Mouse (Mus musculus) intestine, embryonic 14.5 days (tissue): ENCODE measurements around the gene Vmn1r67. TPM values are rescaled to one million over a fixed set of nuclear protein-coding genes. Genes with fewer than 3 reads are reported as not detected.
A peak's percentile ranks its signal among the peaks of the same experiment; 100 is the strongest.

Experiments used
- ATAC-seq: fragments of 200-750 bp; cut with Nextera tagmentation; replicated peaks from 2 replicates; pipeline ENCODE4 v1.8.0; 2017; ENCODE audit warnings: low read depth, moderate number of reproducible peaks, moderate TSS enrichment, moderate library complexity; ENCODE audit not compliant: low FRiP score, low TSS enrichment
- DNase-seq: peaks from one replicate; pipeline ENCODE4 v3.0.0-alpha.2; 2018; ENCODE audit warnings: low spot score
- H3K27ac ChIP-seq: fragments of 300-500 bp; sonication (generic); 2 replicates; pipeline ENCODE4 v1.5.1; 2014; ENCODE audit warnings: low read depth, mild to moderate bottlenecking, control low read depth
- H3K27me3 ChIP-seq: fragments of 300-500 bp; sonication (generic); replicated peaks from 2 replicates; pipeline ENCODE4 v1.6.1; 2014; ENCODE audit warnings: low read length, control low read depth; ENCODE audit not compliant: control insufficient read depth, insufficient read depth
- H3K36me3 ChIP-seq: fragments of 300-500 bp; sonication (generic); 2 replicates; pipeline ENCODE4 v1.6.1; 2014; ENCODE audit warnings: low read length, control low read depth; ENCODE audit not compliant: control insufficient read depth, insufficient read depth
- H3K4me1 ChIP-seq: fragments of 300-500 bp; sonication (generic); replicated peaks from 2 replicates; pipeline ENCODE4 v1.6.1; 2014; ENCODE audit warnings: low read length, control low read depth, mixed read lengths; ENCODE audit not compliant: control insufficient read depth, insufficient read depth
- H3K4me2 ChIP-seq: fragments of 300-500 bp; sonication (generic); 2 replicates; pipeline ENCODE4 v1.6.1; 2014; ENCODE audit warnings: low read length
- H3K4me3 ChIP-seq: fragments of 300-500 bp; sonication (generic); 2 replicates; pipeline ENCODE4 v1.5.1; 2014; ENCODE audit warnings: low read depth, low read length, control low read depth, mixed read lengths
- H3K9ac ChIP-seq: fragments of 300-500 bp; sonication (generic); 2 replicates; pipeline ENCODE4 v1.6.1; 2014; ENCODE audit warnings: mild to moderate bottlenecking, low read length
- H3K9me3 ChIP-seq: fragments of 300-500 bp; sonication (generic); 2 replicates; pipeline ENCODE4 v1.6.1; 2016; ENCODE audit warnings: low read length, control low read depth; ENCODE audit not compliant: control insufficient read depth
- WGBS: fragments of 180-500 bp; shearing (Covaris S2); extraction: QIAGEN DNeasy Blood & Tissue Kit; methylation state at CpG from one replicate; pipeline ENCODE4 v1.1.7; 2014; 5-methylcytosine and 5-hydroxymethylcytosine counted together
- polyA plus RNA-seq: library from polyadenylated mRNA; unstranded; fragments of >200 nt; fragmentation: Nextera tagmentation; extraction: Ambion mirVana; gene quantifications from 2 replicates; pipeline ENCODE4 v1.2.1, GENCODE M21; 2014

Vmn1r67 gene
- not detected in 2 replicates for polyA plus RNA-seq

DNA sequence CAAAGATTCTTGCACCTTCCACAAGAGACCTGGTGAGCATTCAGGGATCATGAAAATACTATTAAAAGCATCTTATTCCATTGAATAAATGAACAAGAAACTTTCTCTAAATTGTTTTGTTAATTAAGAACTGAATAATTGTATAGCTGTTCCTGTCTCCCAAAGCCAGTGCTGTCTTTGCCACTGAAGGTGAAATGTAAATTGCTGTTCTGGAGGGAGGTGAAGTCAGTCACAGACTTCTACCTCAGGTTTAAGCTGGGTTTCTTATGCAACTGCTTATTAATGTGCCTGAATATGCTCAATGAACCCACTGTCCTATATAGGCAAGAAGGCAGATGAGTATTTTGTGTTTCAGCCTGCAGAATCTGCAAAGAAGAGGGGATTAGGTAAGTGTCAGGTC, at the start of gene Vmn1r67:
TSS of gene Vmn1r67 (plus strand) at position 301 of the 400 bp plus-strand sequence.
- ATAC-seq (no peak), DNase-seq (no peak)
- Histone ChIP-seq H3K9ac (no peak within 1 kb of the TSS), H3K4me3 (no peak within 1 kb of the TSS), H3K4me1 (no peaks in the 10 kb centered on the region), H3K36me3 (no peaks in the 10 kb centered on the region), H3K27ac (no peak within 1 kb of the TSS), H3K9me3 (no peaks in the 10 kb centered on the region), H3K4me2 (no peak within 1 kb of the TSS), H3K27me3 (no peaks in the 10 kb centered on the region)

GRCm38 (mm10) chr7:10458166-10458565, 15.0 kb downstream of the Vmn1r67 start:
- WGBS = 64% methylated on average over 3 of the region's 3 CpGs
- Histone ChIP-seq H3K4me1 (no peaks in the 10 kb centered on the region), H3K4me2 (no peak overlapping the region), H3K27me3 (no peaks in the 10 kb centered on the region), H3K27ac (no peak overlapping the region), H3K36me3 (no peaks in the 10 kb centered on the region), H3K9me3 (peaks cover 3% of the 10 kb centered on the region; the same call in 1 of the 2 replicates), H3K9ac (no peak overlapping the region), H3K4me3 (no peak overlapping the region)
- ATAC-seq (no peak), DNase-seq (no peak)

DNA sequence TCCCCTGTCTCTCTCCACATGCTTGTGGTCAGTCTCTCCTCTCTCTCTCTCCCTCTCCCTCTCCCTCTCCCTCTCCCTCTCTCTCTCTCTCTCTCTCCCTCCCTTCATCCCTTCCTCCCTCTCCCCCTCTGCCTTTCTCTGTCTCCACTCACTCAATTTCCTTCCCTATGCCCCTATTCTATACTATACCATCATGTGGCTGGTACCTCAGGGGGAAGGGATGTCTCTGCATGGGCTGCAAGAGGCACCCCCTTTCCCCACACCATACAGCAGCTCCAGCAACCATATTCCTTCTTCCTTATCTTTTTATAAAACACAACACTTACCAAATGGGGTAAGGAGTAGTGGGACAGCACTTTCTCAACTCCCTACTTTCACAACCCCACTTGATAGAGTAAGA, 36.7 kb downstream of the Vmn1r67 start:
- Histone ChIP-seq H3K9ac (no peak overlapping the region), H3K9me3 (no peaks in the 10 kb centered on the region), H3K36me3 (no peaks in the 10 kb centered on the region), H3K4me1 (no peaks in the 10 kb centered on the region), H3K4me2 (no peak overlapping the region), H3K27ac (no peak overlapping the region), H3K27me3 (no peaks in the 10 kb centered on the region), H3K4me3 (no peak overlapping the region)
- ATAC-seq (no peak), DNase-seq (no peak)

GRCm38 (mm10) chr7:10480588-10481233, 37.6 kb downstream of the Vmn1r67 start:
- H3K27me3 ChIP-seq = no peaks in the 10 kb centered on the region
- H3K36me3 ChIP-seq = no peaks in the 10 kb centered on the region
- 60% methylated on average over 18 of the region's 18 CpGs for WGBS
- no peaks in the 10 kb centered on the region for H3K4me1 ChIP-seq
- no peak overlapping the region for H3K4me3 ChIP-seq
- H3K9me3 ChIP-seq = no peaks in the 10 kb centered on the region
- no peak for ATAC-seq
- H3K4me2 ChIP-seq = 0 out of 2 replicates have a peak overlapping the region, but pooled peaks have one; percentile 12
- no peak for DNase-seq
- H3K27ac ChIP-seq = no peak overlapping the region
- H3K9ac ChIP-seq = no peak overlapping the region

DNA sequence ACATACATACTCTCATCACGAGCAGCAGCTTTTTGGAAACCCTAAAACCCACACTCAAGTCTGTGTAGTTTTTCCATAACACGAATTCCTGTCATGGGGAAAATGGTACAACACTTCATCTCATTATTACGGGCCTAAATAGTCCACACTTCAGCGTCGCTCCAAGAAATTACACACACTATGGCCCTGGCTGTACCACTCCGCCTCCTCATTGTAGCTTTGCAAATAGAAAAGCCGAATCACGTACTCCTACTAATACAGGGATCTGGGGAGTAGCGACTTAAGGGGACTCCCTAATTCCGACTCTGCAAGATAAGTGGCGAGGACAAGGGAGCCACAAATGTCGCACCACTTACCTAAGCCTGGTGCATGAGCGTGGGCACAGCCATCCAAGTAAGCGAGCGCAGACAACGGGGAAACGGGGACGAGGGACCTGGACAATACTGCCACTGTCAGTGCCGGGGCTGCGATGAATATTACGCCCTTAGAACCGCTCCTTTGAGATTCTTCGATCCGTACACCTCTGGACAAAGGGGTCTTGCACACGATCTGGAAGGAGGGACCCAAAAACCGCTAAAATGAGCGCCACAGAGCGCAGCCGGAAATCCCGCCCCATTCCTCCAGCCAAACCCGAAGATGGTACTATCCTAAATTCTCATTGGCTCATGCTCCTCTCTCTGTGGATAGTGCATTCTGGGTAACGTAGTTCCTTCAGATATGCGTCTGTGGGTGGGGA, 51.8 kb downstream of the Vmn1r67 start, which contains the start of gene Zik1:
TSS of gene Zik1 (minus strand) at position 609 of the 736 bp plus-strand sequence.
- H3K9ac ChIP-seq = peak within 1 kb of the TSS; percentile 79
- H3K4me2 ChIP-seq = peak within 1 kb of the TSS; percentile 73
- H3K36me3 ChIP-seq = peaks cover 24% of the 10 kb centered on the region
- DNase-seq (peak; percentile 82), ATAC-seq (peak; percentile 99)
- H3K4me3 ChIP-seq = peak within 1 kb of the TSS; percentile 65
- no peaks in the 10 kb centered on the region for H3K27me3 ChIP-seq
- no peaks in the 10 kb centered on the region for H3K9me3 ChIP-seq
- H3K4me1 ChIP-seq = peaks cover 3% of the 10 kb centered on the region; the same call in 1 of the 2 replicates
- no peak within 1 kb of the TSS; the same call in 1 of the 2 replicates for H3K27ac ChIP-seq
- 1% methylated on average over 33 of the region's 33 CpGs for WGBS

GRCm38 (mm10) chr7:10495578-10495977, 52.4 kb downstream of the Vmn1r67 start:
- Histone ChIP-seq H3K36me3 (peaks cover 17% of the 10 kb centered on the region), H3K9me3 (no peaks in the 10 kb centered on the region), H3K4me1 (peaks cover 3% of the 10 kb centered on the region; the same call in 1 of the 2 replicates), H3K4me3 (peak overlapping the region; percentile 65), H3K4me2 (peak overlapping the region; percentile 73), H3K9ac (no peak overlapping the region), H3K27ac (no peak overlapping the region), H3K27me3 (no peaks in the 10 kb centered on the region)
- 42% methylated on average over 6 of the region's 6 CpGs for WGBS
- ATAC-seq (no peak), DNase-seq (no peak)

Other genes starting within 250 kb of the Vmn1r67 start
- gene Vmn1r66, start 165.3 kb upstream of the Vmn1r67 start, polyA plus RNA-seq = not detected in 2 replicates
- 11.1 and 14.8 TPM in 2 replicates for gene Zik1, start 52.1 kb downstream of the Vmn1r67 start, polyA plus RNA-seq
- not detected in 2 replicates for gene Vmn1r68, start 115.2 kb downstream of the Vmn1r67 start, polyA plus RNA-seq
- not detected in 2 replicates for gene Vmn1r69, start 170.3 kb downstream of the Vmn1r67 start, polyA plus RNA-seq
- gene Vmn1r70, start 188.2 kb downstream of the Vmn1r67 start, polyA plus RNA-seq = not detected in 2 replicates
- not detected in 2 replicates for gene Nlrp4b, start 244.5 kb downstream of the Vmn1r67 start, polyA plus RNA-seq